Mouse (Mus musculus): ENCODE results near the gene Gm31571. TPM values are rescaled to one million over a fixed set of nuclear protein-coding genes. Genes with fewer than 3 reads are reported as not detected.
"Not testable (repeated sequence)": the region's sequence is repeated elsewhere in the genome, so short reads cannot be mapped to it uniquely, and the experiment has no call there.

Gm31571 gene
- not detected for total RNA-seq (2021)
- long read RNA-seq, experiment 1, result 0 reads
- long read RNA-seq, experiment 2, result 0 reads

GRCm38 (mm10) chrY:22051253-22051652 is at the start of gene Gm31571:
TSS of gene Gm31571 (minus strand) at chrY:22051353.
- not testable (repeated sequence) for DNase-seq (ENCODE audit: low spot score in 2 of 2)

All from adrenal gland, postnatal 4 days (tissue).